Mouse (Mus musculus) liver, embryonic 14.5 days (tissue): Measurements from ENCODE around the gene Npas4.

Experiments used
- CTCF ChIP-seq: IDR thresholded peaks from 2 replicates; pipeline ENCODE4 v1.5.1; 2016; ENCODE audit warnings: antibody characterized with exemption, low read depth, control low read depth
- EP300 ChIP-seq: IDR thresholded peaks from 2 replicates; pipeline ENCODE4 v1.6.1; 2016; ENCODE audit warnings: antibody characterized with exemption, low read depth

DNA sequence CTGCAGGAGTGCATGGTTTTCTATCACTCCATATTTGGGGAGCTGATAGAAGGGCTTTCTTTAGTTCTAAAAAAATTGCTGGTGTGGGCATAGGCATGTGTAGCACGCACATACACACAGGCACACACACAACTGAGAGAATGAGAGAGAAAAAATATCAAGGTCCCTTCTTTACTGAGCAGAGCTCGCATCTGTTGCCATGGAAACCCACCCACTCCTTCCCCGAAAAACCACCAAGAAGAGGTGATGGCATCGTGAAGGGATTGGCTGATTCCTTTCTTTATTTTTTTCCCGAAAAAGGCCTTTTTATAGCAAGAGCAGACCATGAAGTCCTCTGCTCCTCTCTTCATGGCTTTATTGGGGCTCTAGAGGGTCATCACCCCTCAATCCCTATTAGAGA, 3.9 kb upstream of the Npas4 start:
- TF ChIP-seq CTCF (no peak), EP300 (no peak)
